Mouse (Mus musculus) limb, embryonic 11.5 days (tissue): ENCODE data around the gene Mrpl28. TPM values are rescaled to one million over a fixed set of nuclear protein-coding genes. Genes with fewer than 3 reads are reported as not detected.
"Not testable (repeated sequence)": the region's sequence is repeated elsewhere in the genome, so short reads cannot be mapped to it uniquely, and the experiment has no call there.

Experiments
- ATAC-seq: fragments of 200-750 bp; cut with Nextera tagmentation; 2 replicates; pipeline ENCODE4 v1.8.0; 2017; ENCODE audit warnings: low read depth; ENCODE audit not compliant: insufficient number of reproducible peaks, low FRiP score, low TSS enrichment
- DNase-seq: peaks from one replicate; pipeline ENCODE4 v3.0.0-alpha.2; 2015; ENCODE audit warnings: low spot score
- H3K27ac ChIP-seq: fragments of 300-500 bp; sonication (generic); replicated peaks from 2 replicates; pipeline ENCODE4 v1.5.1; 2014; ENCODE audit warnings: low read depth, mild to moderate bottlenecking, low read length
- H3K27me3 ChIP-seq: fragments of 300-500 bp; sonication (generic); 2 replicates; pipeline ENCODE4 v1.6.1; 2014; ENCODE audit warnings: mild to moderate bottlenecking, low read length, mixed read lengths; ENCODE audit not compliant: control insufficient read depth, insufficient read depth
- H3K36me3 ChIP-seq: fragments of 300-500 bp; sonication (generic); 2 replicates; pipeline ENCODE4 v1.6.1; 2014; ENCODE audit warnings: mild to moderate bottlenecking, low read length, moderate library complexity, mixed read lengths; ENCODE audit not compliant: control insufficient read depth, insufficient read depth
- H3K4me1 ChIP-seq: fragments of 300-500 bp; sonication (generic); 2 replicates; pipeline ENCODE4 v1.6.1; 2014; ENCODE audit warnings: low read length, mixed read lengths; ENCODE audit not compliant: control insufficient read depth, insufficient read depth
- H3K4me2 ChIP-seq: fragments of 300-500 bp; sonication (generic); 2 replicates; pipeline ENCODE4 v1.6.1; 2014; ENCODE audit warnings: low read depth, mild to moderate bottlenecking, moderate library complexity; ENCODE audit not compliant: severe bottlenecking
- H3K4me3 ChIP-seq: fragments of 300-500 bp; sonication (generic); 2 replicates; pipeline ENCODE4 v1.5.1; 2014; ENCODE audit warnings: low read depth, low read length
- H3K9ac ChIP-seq: fragments of 300-500 bp; sonication (generic); 2 replicates; pipeline ENCODE4 v1.6.1; 2014; ENCODE audit warnings: mild to moderate bottlenecking, low read length
- H3K9me3 ChIP-seq: fragments of 300-500 bp; sonication (generic); 2 replicates; pipeline ENCODE4 v1.6.1; 2016; ENCODE audit warnings: low read length; ENCODE audit not compliant: control insufficient read depth
- WGBS: fragments of 180-500 bp; shearing (Covaris S2); extraction: QIAGEN DNeasy Blood & Tissue Kit; methylation state at CpG from one replicate; pipeline ENCODE4 v1.1.7; 2014; 5-methylcytosine and 5-hydroxymethylcytosine counted together
- polyA plus RNA-seq: library from polyadenylated mRNA; unstranded; fragments of >200 nt; fragmentation: Nextera tagmentation; extraction: Ambion mirVana; gene quantifications from 2 replicates; pipeline ENCODE4 v1.2.1, GENCODE M21; 2014

Mrpl28 gene
- polyA plus RNA-seq, 1 experiment from 2014 or later, result 283 TPM

- not testable (repeated sequence) for H3K4me1 ChIP-seq, H3K4me2 ChIP-seq, H3K27ac ChIP-seq, H3K9ac ChIP-seq, H3K9me3 ChIP-seq, H3K36me3 ChIP-seq, DNase-seq, ATAC-seq, H3K27me3 ChIP-seq, H3K4me3 ChIP-seq
- WGBS, result 81% methylated on average over 2 of the region's 2 CpGs
Measured at GRCm38 (mm10) chr17:26175248-26175647, 51.9 kb downstream of the Mrpl28 start.

Other genes starting within 250 kb of the Mrpl28 start
- 55.9 and 60.9 TPM in 2 replicates for gene Mettl26, start 248.4 kb upstream of the Mrpl28 start, polyA plus RNA-seq
- gene Wfikkn1, start 242.6 kb upstream of the Mrpl28 start, polyA plus RNA-seq, result 0.68 and 0.75 TPM in 2 replicates
- gene Rab40c, start 203.8 kb upstream of the Mrpl28 start, polyA plus RNA-seq, result 19.2 and 19.7 TPM in 2 replicates
- 50.9 and 52.8 TPM in 2 replicates for gene Pigq, start 178.6 kb upstream of the Mrpl28 start, polyA plus RNA-seq
- 0.27 TPM in 1 of 2 replicates, not detected in the other for gene Nhlrc4, start 178.5 kb upstream of the Mrpl28 start, polyA plus RNA-seq
- 0.18 and 0.33 TPM in 2 replicates for gene A930017K11Rik, start 170.9 kb upstream of the Mrpl28 start, polyA plus RNA-seq
- 23.8 and 25.7 TPM in 2 replicates for gene Capn15, start 137.7 kb upstream of the Mrpl28 start, polyA plus RNA-seq
- 15.9 and 17.4 TPM in 2 replicates for gene Rab11fip3, start 53.9 kb upstream of the Mrpl28 start, polyA plus RNA-seq
- 19.0 and 22.3 TPM in 2 replicates for gene Decr2, start 33.2 kb upstream of the Mrpl28 start, polyA plus RNA-seq
- gene Nme4, start 27.9 kb upstream of the Mrpl28 start, polyA plus RNA-seq, result 111 and 122 TPM in 2 replicates
- 0.40 and 0.55 TPM in 2 replicates for gene Tmem8, start 10.2 kb upstream of the Mrpl28 start, polyA plus RNA-seq
- 17.1 and 23.7 TPM in 2 replicates for gene Axin1, start 15.2 kb downstream of the Mrpl28 start, polyA plus RNA-seq
- gene Pdia2, start 75.6 kb downstream of the Mrpl28 start, polyA plus RNA-seq, result 0.27 and 1.1 TPM in 2 replicates
- 1.1 and 1.8 TPM in 2 replicates for gene Rgs11, start 79.5 kb downstream of the Mrpl28 start, polyA plus RNA-seq
- gene Arhgdig, start 84.3 kb downstream of the Mrpl28 start, polyA plus RNA-seq, result 3.5 and 4.7 TPM in 2 replicates
- gene Fam234a, start 120.7 kb downstream of the Mrpl28 start, polyA plus RNA-seq, result 25.7 and 26.0 TPM in 2 replicates
- 146 and 153 TPM in 2 replicates for gene Luc7l, start 129.4 kb downstream of the Mrpl28 start, polyA plus RNA-seq